Mouse (Mus musculus): ENCODE measurements around the gene Bckdk. TPM values are rescaled to one million over a fixed set of nuclear protein-coding genes. Genes with fewer than 3 reads are reported as not detected.

Bckdk gene
- polyA plus RNA-seq, 1 experiment from 2014 or later: 67.1 TPM

- no peaks in the 10 kb centered on the region for H3K36me3 ChIP-seq (ENCODE audit: control insufficient read depth, insufficient read depth, low read length)
- 54% methylated on average over 13 of the region's 13 CpGs for WGBS
- H3K27me3 ChIP-seq (replicated peaks; ENCODE audit: control insufficient read depth, insufficient read depth, low read length): no peaks in the 10 kb centered on the region
- no peak for ATAC-seq
- no peaks in the 10 kb centered on the region for H3K9me3 ChIP-seq (ENCODE audit: control insufficient read depth, low read length)
- no peak overlapping the region for H3K27ac ChIP-seq (ENCODE audit: low read depth, low read length)
- no peak overlapping the region for H3K9ac ChIP-seq (ENCODE audit: low read depth, low read length)
- H3K4me2 ChIP-seq (ENCODE audit: low read length): no peak overlapping the region
- H3K4me3 ChIP-seq (ENCODE audit: low read length): no peak overlapping the region
- H3K4me1 ChIP-seq (ENCODE audit: control insufficient read depth, insufficient read depth, low read depth, low read length): no peaks in the 10 kb centered on the region
Observed at GRCm38 (mm10) chr7:127952864-127953581, 49.1 kb downstream of the Bckdk start.

DNA sequence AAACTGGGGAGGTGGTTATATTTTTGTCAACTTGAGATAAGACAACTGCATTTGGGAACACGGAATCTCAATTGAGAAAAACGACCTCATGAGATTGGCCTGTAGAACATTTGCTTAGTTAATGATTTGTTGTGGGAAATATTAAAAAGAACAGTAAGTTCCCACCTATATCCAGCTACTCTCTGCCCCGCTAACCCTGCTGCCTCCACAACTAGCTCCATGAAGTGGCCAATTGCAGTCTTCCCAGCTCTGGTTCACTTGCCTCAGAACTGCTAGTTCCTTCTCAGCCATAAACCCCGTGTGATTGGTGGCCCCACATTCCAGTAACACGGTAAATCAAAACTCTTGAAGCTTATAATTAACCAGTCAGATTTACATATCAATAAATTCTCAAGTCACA, 55.5 kb downstream of the Bckdk start:
- H3K9me3 ChIP-seq (ENCODE audit: control insufficient read depth, low read length): no peaks in the 10 kb centered on the region
- no peak overlapping the region for H3K4me2 ChIP-seq (ENCODE audit: low read length)
- H3K4me1 ChIP-seq (ENCODE audit: control insufficient read depth, insufficient read depth, low read depth, low read length): no peaks in the 10 kb centered on the region
- H3K27ac ChIP-seq (ENCODE audit: low read depth, low read length): no peak overlapping the region
- H3K36me3 ChIP-seq (ENCODE audit: control insufficient read depth, insufficient read depth, low read length): no peaks in the 10 kb centered on the region
- H3K27me3 ChIP-seq (replicated peaks; ENCODE audit: control insufficient read depth, insufficient read depth, low read length): no peaks in the 10 kb centered on the region
- ATAC-seq: no peak
- H3K4me3 ChIP-seq (ENCODE audit: low read length): no peak overlapping the region
- H3K9ac ChIP-seq (ENCODE audit: low read depth, low read length): no peak overlapping the region
- 70% methylated on average over 5 of the region's 5 CpGs for WGBS

Other genes with a start within 250 kb of the Bckdk start
- 39.5 and 41.9 TPM in 2 replicates for gene Bcl7c, start 195.1 kb upstream of the Bckdk start, polyA plus RNA-seq (2015; fragmentation: Nextera tagmentation; extraction: Ambion mirVana)
- 3.4 and 4.9 TPM in 2 replicates for gene Ctf1, start 191.3 kb upstream of the Bckdk start, polyA plus RNA-seq (2015; fragmentation: Nextera tagmentation; extraction: Ambion mirVana)
- 0.15 and 0.20 TPM in 2 replicates for gene Ctf2, start 171.9 kb upstream of the Bckdk start, polyA plus RNA-seq (2015; fragmentation: Nextera tagmentation; extraction: Ambion mirVana)
- gene Fbxl19, start 159.5 kb upstream of the Bckdk start, polyA plus RNA-seq (2015; fragmentation: Nextera tagmentation; extraction: Ambion mirVana): 6.8 TPM in 2 replicates
- gene Orai3, start 134.3 kb upstream of the Bckdk start, polyA plus RNA-seq (2015; fragmentation: Nextera tagmentation; extraction: Ambion mirVana): 10.4 and 11.3 TPM in 2 replicates
- gene Setd1a, start 127.4 kb upstream of the Bckdk start, polyA plus RNA-seq (2015; fragmentation: Nextera tagmentation; extraction: Ambion mirVana): 12.8 and 14.6 TPM in 2 replicates
- gene Gm49388, start 118.5 kb upstream of the Bckdk start, polyA plus RNA-seq (2015; fragmentation: Nextera tagmentation; extraction: Ambion mirVana): not detected in 2 replicates
- 11.9 and 12.1 TPM in 2 replicates for gene Hsd3b7, start 103.5 kb upstream of the Bckdk start, polyA plus RNA-seq (2015; fragmentation: Nextera tagmentation; extraction: Ambion mirVana)
- gene Stx4a, start 79.8 kb upstream of the Bckdk start, polyA plus RNA-seq (2015; fragmentation: Nextera tagmentation; extraction: Ambion mirVana): 21.6 and 22.0 TPM in 2 replicates
- 76.8 and 84.4 TPM in 2 replicates for gene Stx1b, start 79.5 kb upstream of the Bckdk start, polyA plus RNA-seq (2015; fragmentation: Nextera tagmentation; extraction: Ambion mirVana)
- gene Zfp646, start 27.9 kb upstream of the Bckdk start, polyA plus RNA-seq (2015; fragmentation: Nextera tagmentation; extraction: Ambion mirVana): 6.0 and 8.8 TPM in 2 replicates
- 29.5 and 35.1 TPM in 2 replicates for gene Zfp668, start 27.3 kb upstream of the Bckdk start, polyA plus RNA-seq (2015; fragmentation: Nextera tagmentation; extraction: Ambion mirVana)
- gene Prss53, start 13.1 kb upstream of the Bckdk start, polyA plus RNA-seq (2015; fragmentation: Nextera tagmentation; extraction: Ambion mirVana): 0.81 and 0.99 TPM in 2 replicates
- gene Gm21974, start 8.6 kb upstream of the Bckdk start, polyA plus RNA-seq (2015; fragmentation: Nextera tagmentation; extraction: Ambion mirVana): not detected in 2 replicates
- gene Vkorc1, start 8.5 kb upstream of the Bckdk start, polyA plus RNA-seq (2015; fragmentation: Nextera tagmentation; extraction: Ambion mirVana): 70.5 and 75.2 TPM in 2 replicates
- 42.1 and 42.3 TPM in 2 replicates for gene Kat8, start 8.4 kb downstream of the Bckdk start, polyA plus RNA-seq (2015; fragmentation: Nextera tagmentation; extraction: Ambion mirVana)
- 0.50 TPM in 2 replicates for gene Prss8, start 26.0 kb downstream of the Bckdk start, polyA plus RNA-seq (2015; fragmentation: Nextera tagmentation; extraction: Ambion mirVana)
- gene Prss36, start 42.6 kb downstream of the Bckdk start, polyA plus RNA-seq (2015; fragmentation: Nextera tagmentation; extraction: Ambion mirVana): 14.3 and 14.9 TPM in 2 replicates
- gene Fus, start 63.4 kb downstream of the Bckdk start, polyA plus RNA-seq (2015; fragmentation: Nextera tagmentation; extraction: Ambion mirVana): 275 and 318 TPM in 2 replicates
- gene Pycard, start 89.8 kb downstream of the Bckdk start, polyA plus RNA-seq (2015; fragmentation: Nextera tagmentation; extraction: Ambion mirVana): 7.3 and 9.3 TPM in 2 replicates
- gene Trim72, start 99.9 kb downstream of the Bckdk start, polyA plus RNA-seq (2015; fragmentation: Nextera tagmentation; extraction: Ambion mirVana): 0.27 TPM in 1 of 2 replicates, not detected in the other
- gene Itgam, start 158.6 kb downstream of the Bckdk start, polyA plus RNA-seq (2015; fragmentation: Nextera tagmentation; extraction: Ambion mirVana): 0.94 and 1.0 TPM in 2 replicates
- gene Gm49368, start 158.6 kb downstream of the Bckdk start, polyA plus RNA-seq (2015; fragmentation: Nextera tagmentation; extraction: Ambion mirVana): not detected in 2 replicates
- gene Itgax, start 225.5 kb downstream of the Bckdk start, polyA plus RNA-seq (2015; fragmentation: Nextera tagmentation; extraction: Ambion mirVana): 0.10 TPM in 1 of 2 replicates, not detected in the other